Mouse (Mus musculus) telencephalon, adult 2 months (tissue): ENCODE measurements around the gene Gm44.
"Not testable (repeated sequence)": the region's sequence is repeated elsewhere in the genome, so short reads cannot be mapped to it uniquely, and the experiment has no call there.

Experiments
- DNase-seq: peaks from one replicate; pipeline ENCODE4 v3.0.0-alpha.2; 2011; ENCODE audit warnings: low read depth, low spot score

Gm44 gene

DNA sequence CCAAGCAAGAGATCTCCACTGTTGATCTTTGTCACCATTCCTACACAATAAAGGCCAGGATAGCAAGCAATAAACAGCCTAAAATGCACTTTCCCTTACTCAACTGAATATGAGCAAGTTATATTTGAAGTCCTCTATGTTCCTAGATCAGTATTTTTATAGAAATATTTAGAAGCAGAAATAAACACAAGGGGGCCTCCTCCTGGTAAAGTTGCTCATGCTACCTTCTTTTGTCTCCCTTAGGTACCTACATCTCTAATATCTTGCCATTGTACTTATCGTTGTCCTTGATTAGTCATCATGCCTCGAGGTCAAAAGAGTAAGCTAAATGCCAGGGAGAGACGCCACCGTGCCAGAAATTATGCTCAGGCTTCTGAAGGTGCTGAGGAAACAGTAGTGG lies at the start of gene Gm44:
Gm44 (plus strand) TSS at position 301 of the 400 bp plus-strand sequence.
- DNase-seq = no peak

- DNase-seq = no peak
Observed at GRCm38 (mm10) chrX:90927989-90928388, 36.0 kb downstream of the Gm44 start.

DNA sequence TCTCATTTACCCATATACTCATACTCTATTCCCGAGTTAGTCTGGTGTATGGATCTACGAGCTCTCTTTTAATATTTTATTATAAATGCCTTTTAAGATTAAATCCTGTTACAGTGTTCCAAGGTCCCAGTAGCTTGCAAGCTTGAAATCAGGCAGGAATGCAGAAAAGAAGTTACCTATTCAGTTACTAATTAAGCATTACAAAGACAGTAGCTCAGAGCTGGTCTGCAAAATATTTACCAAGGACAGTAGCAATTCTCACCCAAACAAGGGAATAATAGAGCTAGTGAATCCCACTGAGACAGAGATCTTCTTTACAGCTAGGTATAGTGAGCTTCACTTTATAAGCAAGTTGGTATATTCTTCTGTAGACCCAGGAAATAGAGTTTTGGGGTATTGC lies 46.3 kb downstream of the Gm44 start:
- DNase-seq = not testable (repeated sequence)
